Mouse (Mus musculus): ENCODE results near the gene Kat2b.

The Kat2b gene

GRCm38 (mm10) chr17:53569829-53570228 lies 3.2 kb downstream of the Kat2b start:
- in situ Hi-C loops (cut with MboI; ENCODE audit: low sequenced_read_pairs), result loop anchor here (10.0 kb wide), 1 partner anchor 115 kb away; the partner anchor contains the start of gene Sgo1

GRCm38 (mm10) chr17:53570361-53570875 lies 3.8 kb downstream of the Kat2b start:
- in situ Hi-C loops (cut with MboI; ENCODE audit: low sequenced_read_pairs), result loop anchor here (10.0 kb wide), 1 partner anchor 114 kb away; the partner anchor contains the start of gene Sgo1

GRCm38 (mm10) chr17:53570932-53571331 lies 4.3 kb downstream of the Kat2b start:
- in situ Hi-C loops (cut with MboI; ENCODE audit: low sequenced_read_pairs), result loop anchor here (10.0 kb wide), 1 partner anchor 114 kb away; the partner anchor contains the start of gene Sgo1

DNA sequence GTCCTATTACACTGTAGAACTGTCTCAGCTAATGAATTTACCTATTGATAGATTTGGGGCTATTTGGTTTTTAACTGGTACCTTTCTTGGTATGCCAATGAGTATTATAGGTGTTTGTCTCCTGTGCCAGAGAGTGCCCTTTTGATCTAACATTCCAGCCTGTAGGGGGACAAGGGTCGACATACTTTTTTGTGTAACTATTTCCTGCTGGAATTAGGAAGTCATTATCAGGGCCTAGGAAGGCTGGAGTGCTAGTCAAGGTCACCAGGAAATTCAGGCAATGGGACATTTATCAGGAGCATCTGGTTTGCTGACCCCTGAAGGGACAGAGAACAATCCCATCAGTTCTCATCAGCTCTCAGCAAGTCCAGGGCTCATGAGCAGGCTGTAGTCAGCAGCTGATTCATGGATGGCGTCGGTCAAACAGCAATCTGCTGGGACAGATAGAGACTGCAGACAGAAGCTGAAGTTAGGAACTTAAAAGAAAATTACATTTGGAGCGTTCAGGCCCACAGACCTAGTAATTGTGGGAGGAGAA lies 6.4 kb downstream of the Kat2b start:
- in situ Hi-C loops (cut with MboI; ENCODE audit: low sequenced_read_pairs), result loop anchor here (10.0 kb wide), 1 partner anchor 112 kb away; the partner anchor contains the start of gene Sgo1

DNA sequence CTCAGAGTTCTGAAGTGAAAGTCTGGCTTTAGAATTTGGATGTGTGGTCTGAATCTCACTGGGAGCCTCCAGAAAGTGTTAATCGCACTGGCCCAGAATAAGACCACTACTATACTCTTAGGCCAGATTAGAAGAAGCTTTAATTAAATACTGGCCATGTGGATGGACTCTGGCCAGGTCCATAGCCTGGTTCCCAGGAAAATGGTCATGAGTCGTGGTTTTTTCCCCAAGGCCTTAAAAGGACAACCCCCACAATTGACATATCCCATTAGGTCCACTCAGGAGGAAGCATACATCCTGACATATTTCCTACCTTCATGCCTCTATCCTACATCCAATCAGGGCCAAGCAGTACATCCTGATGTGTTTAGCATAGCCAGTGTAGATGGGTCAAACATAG lies 10.5 kb downstream of the Kat2b start:
- in situ Hi-C loops (cut with MboI; ENCODE audit: low sequenced_read_pairs), result loop anchor here (10.0 kb wide), 1 partner anchor 108 kb away; the partner anchor contains the start of gene Sgo1

GRCm38 (mm10) chr17:53577754-53578153 lies 11.1 kb downstream of the Kat2b start:
- in situ Hi-C loops (cut with MboI; ENCODE audit: low sequenced_read_pairs), result loop anchor here (10.0 kb wide), 1 partner anchor 107 kb away; the partner anchor contains the start of gene Sgo1

GRCm38 (mm10) chr17:53578249-53578648 lies 11.6 kb downstream of the Kat2b start:
- in situ Hi-C loops (cut with MboI; ENCODE audit: low sequenced_read_pairs), result loop anchor here (10.0 kb wide), 1 partner anchor 107 kb away; the partner anchor contains the start of gene Sgo1

GRCm38 (mm10) chr17:53578776-53579175 lies 12.1 kb downstream of the Kat2b start:
- in situ Hi-C loops (cut with MboI; ENCODE audit: low sequenced_read_pairs), result loop anchor here (10.0 kb wide), 1 partner anchor 106 kb away; the partner anchor contains the start of gene Sgo1

- in situ Hi-C loops (cut with MboI; ENCODE audit: low sequenced_read_pairs), result loop anchor here (10.0 kb wide), 1 partner anchor 105 kb away; the partner anchor contains the start of gene Sgo1
These were observed 13.0 kb downstream of the Kat2b start for GRCm38 (mm10) chr17:53579612-53580011.

- in situ Hi-C loops (cut with MboI; ENCODE audit: low sequenced_read_pairs), result no loop called here
These were observed 13.6 kb downstream of the Kat2b start for GRCm38 (mm10) chr17:53580237-53580636.

DNA sequence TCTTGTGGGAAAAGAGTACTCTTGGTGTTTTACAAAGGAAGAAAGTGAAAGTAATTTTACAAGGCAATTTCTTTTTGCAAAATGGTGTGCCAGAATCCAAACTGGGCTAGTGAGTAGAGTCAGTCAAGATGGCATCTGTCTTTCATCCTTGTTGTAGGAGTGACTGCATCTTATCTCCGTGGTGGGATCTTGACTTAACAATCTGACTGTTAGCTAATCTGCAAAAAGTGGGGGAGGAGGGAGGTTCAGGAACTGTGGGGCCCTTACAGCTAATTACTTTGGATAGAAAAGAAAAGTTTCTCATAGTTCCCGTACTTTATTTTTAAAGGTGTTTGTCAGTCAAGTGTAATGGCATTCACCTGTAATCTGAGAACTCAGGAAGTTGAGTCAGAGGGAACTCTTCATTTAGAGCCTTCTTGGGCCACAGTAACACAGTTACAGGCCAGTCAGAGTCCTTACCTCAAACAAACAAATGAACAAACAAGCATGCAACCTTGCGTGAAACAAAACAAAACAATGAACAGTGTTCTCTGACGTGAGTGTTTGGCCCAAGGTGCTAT lies 15.4 kb downstream of the Kat2b start:
- in situ Hi-C loops (cut with MboI; ENCODE audit: low sequenced_read_pairs), result no loop called here

- in situ Hi-C loops (cut with MboI; ENCODE audit: low sequenced_read_pairs), result no loop called here
These were observed 16.1 kb downstream of the Kat2b start for GRCm38 (mm10) chr17:53582805-53583204.

GRCm38 (mm10) chr17:53583846-53584579 lies 17.4 kb downstream of the Kat2b start:
- in situ Hi-C loops (cut with MboI; ENCODE audit: low sequenced_read_pairs), result no loop called here

- in situ Hi-C loops (cut with MboI; ENCODE audit: low sequenced_read_pairs), result no loop called here
These were observed 20.6 kb downstream of the Kat2b start for GRCm38 (mm10) chr17:53587074-53587851.

DNA sequence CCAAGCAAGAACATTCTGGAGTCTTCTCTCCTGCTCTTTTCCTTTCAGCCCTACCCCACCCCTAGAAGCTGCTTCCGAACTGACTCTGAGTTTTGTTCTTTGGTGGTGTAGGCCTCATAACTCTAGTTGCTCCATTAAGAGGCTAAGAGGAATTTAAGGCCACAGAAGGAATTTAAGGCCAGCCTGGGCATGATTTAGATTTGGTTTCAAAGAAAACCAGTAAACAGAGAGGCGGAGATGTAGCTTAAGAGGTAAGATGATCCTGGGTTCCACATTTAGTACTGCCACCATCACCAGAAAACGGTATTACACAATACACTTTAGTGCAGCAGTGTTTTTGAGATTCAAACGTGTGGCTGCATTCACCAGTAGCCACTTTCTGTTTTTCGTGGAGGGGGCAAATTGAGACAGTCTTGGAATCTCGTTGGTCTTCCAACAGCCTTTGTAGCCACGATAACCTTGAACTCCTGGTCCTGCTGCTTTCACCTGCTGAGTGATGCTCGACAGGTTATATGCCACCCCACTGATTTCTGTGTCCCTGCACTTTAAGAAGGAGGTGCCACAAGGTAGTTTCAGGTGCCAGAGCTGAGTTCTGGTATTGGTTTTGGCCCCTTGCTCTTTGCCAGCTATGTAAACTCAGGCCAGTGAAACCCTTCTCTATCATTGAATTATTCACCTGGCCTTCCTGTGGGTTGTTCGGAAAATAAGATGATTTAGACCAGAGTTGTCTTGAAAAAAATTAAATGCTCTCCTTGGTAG lies 21.6 kb downstream of the Kat2b start:
- in situ Hi-C loops (cut with MboI; ENCODE audit: low sequenced_read_pairs), result no loop called here

DNA sequence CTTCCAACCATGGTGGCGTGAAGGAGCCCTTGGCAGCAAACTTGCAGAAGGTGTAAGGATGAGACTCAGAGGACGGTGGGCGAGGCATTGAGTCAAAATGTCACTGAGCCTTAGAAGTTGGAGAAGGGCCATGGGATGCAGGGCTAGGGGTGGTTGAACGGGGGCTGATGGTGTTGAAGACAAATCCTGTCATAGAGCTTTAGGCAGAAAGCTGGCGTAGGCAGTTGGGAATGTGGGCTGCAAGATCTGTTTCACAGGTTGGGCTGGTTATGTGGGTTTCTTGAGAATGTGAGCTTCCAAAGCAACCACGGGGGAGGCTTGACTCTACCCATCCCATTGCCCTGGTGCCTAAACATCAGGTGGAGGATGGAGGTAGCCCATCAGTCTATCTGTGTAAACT lies 23.4 kb downstream of the Kat2b start:
- in situ Hi-C loops (cut with MboI; ENCODE audit: low sequenced_read_pairs), result no loop called here

GRCm38 (mm10) chr17:53591910-53592309 lies 25.2 kb downstream of the Kat2b start:
- in situ Hi-C loops (cut with MboI; ENCODE audit: low sequenced_read_pairs), result no loop called here

GRCm38 (mm10) chr17:53594590-53594989 lies 27.9 kb downstream of the Kat2b start:
- in situ Hi-C loops (cut with MboI; ENCODE audit: low sequenced_read_pairs), result no loop called here

DNA sequence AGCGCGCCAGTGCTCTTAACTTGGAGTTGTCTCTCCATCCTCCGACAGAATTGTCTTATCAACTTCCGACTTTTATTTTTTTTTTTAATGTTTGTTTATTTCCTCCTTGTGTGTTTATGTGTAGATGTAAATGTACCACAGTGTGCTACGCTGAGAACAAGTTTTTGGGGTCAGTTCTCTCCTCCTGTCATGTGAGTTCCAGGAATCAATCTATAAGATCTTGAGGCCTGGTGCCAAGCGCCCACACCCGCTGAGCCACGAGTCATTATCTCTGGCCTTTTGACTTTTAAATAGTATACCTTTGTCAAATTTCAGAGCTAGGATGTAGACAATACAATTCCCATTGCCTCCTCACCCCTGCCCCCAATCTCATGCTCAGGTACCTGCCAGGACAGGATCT lies 28.9 kb downstream of the Kat2b start:
- in situ Hi-C loops (cut with MboI; ENCODE audit: low sequenced_read_pairs), result no loop called here

DNA sequence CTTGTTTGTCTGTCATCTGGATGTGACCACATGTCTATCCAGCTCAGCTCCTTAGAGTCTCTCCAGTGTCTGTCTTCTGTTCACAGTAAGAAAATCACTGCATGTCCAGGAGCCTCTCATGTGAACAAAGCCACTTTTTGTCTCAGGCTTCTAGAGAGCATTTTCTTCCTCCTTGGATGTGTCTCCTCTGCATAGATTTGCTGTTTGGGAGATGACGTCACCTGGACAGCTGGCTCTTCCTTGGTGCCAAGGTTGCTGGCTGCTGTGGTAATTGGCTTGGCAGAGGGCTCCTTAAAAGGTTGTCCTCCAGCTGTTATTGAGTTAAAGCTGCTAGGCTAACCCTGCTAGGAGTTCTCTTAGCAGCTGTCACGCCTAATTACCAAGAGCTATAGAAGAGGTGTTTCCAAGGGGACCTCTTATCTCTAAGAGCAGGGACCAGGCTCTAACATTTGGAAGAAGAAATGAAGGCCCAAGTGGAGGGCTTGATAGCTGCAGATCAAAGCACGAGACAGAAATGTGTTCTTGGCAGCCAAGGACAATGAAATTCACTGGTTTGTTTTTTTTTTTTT lies 29.7 kb downstream of the Kat2b start:
- in situ Hi-C loops (cut with MboI; ENCODE audit: low sequenced_read_pairs), result no loop called here

All from CH12F3 (cell line).